Mouse (Mus musculus) limb, embryonic 13.5 days (tissue): Measurements from ENCODE around the gene Gm5152. TPM values are rescaled to one million over a fixed set of nuclear protein-coding genes. Genes with fewer than 3 reads are reported as not detected.
"Not testable (repeated sequence)": the region's sequence is repeated elsewhere in the genome, so short reads cannot be mapped to it uniquely, and the experiment has no call there.

Experiments
- ATAC-seq: fragments of 200-750 bp; cut with Nextera tagmentation; 2 replicates; pipeline ENCODE4 v1.8.0; 2017; ENCODE audit warnings: low read depth, moderate number of reproducible peaks, moderate TSS enrichment; ENCODE audit not compliant: low FRiP score
- H3K27ac ChIP-seq: fragments of 300-500 bp; sonication (generic); 2 replicates; pipeline ENCODE4 v1.5.1; 2015; ENCODE audit warnings: inconsistent platforms, mild to moderate bottlenecking, moderate library complexity
- H3K27me3 ChIP-seq: fragments of 300-500 bp; sonication (generic); 2 replicates; pipeline ENCODE4 v1.6.1; 2015; ENCODE audit warnings: mild to moderate bottlenecking, inconsistent platforms
- H3K36me3 ChIP-seq: fragments of 300-500 bp; sonication (generic); 2 replicates; pipeline ENCODE4 v1.6.1; 2015; ENCODE audit warnings: inconsistent platforms, mild to moderate bottlenecking, moderate library complexity
- H3K4me1 ChIP-seq: fragments of 300-500 bp; sonication (generic); 2 replicates; pipeline ENCODE4 v1.6.1; 2015; ENCODE audit warnings: inconsistent platforms
- H3K4me2 ChIP-seq: fragments of 300-500 bp; sonication (generic); replicated peaks from 2 replicates; pipeline ENCODE4 v1.6.1; 2015; ENCODE audit warnings: inconsistent platforms, mild to moderate bottlenecking, moderate library complexity
- H3K4me3 ChIP-seq: fragments of 300-500 bp; sonication (generic); 2 replicates; pipeline ENCODE4 v1.5.1; 2015; ENCODE audit warnings: moderate library complexity, mild to moderate bottlenecking, inconsistent platforms
- H3K9ac ChIP-seq: fragments of 300-500 bp; sonication (generic); 2 replicates; pipeline ENCODE4 v1.6.1; 2015; ENCODE audit warnings: mild to moderate bottlenecking, inconsistent platforms
- H3K9me3 ChIP-seq: fragments of 300-500 bp; sonication (generic); 2 replicates; pipeline ENCODE4 v1.6.1; 2016; ENCODE audit warnings: inconsistent platforms
- WGBS: fragments of 180-500 bp; shearing (Covaris S2); methylation state at CpG from one replicate; pipeline ENCODE4 v1.1.7; 2015; 5-methylcytosine and 5-hydroxymethylcytosine counted together
- polyA plus RNA-seq: library from polyadenylated mRNA; unstranded; fragments of >200 nt; fragmentation: Nextera tagmentation; extraction: Ambion mirVana; gene quantifications from 2 replicates; pipeline ENCODE4 v1.2.1, GENCODE M21; 2015

Gm5152 gene
- not detected in 2 replicates for polyA plus RNA-seq

GRCm38 (mm10) chr5:10246426-10246825, at the start of gene Gm5152:
TSS of gene Gm5152 (minus strand) at chr5:10246526.
- H3K36me3 ChIP-seq, H3K9ac ChIP-seq, H3K27ac ChIP-seq, H3K4me1 ChIP-seq, H3K4me2 ChIP-seq, H3K27me3 ChIP-seq, ATAC-seq, H3K9me3 ChIP-seq, H3K4me3 ChIP-seq: not testable (repeated sequence)
- no CpG with 5 or more reads among the region's 1 CpGs for WGBS

GRCm38 (mm10) chr5:10254768-10255167, 8.4 kb upstream of the Gm5152 start:
- not testable (repeated sequence) for H3K36me3 ChIP-seq, H3K4me2 ChIP-seq, H3K4me1 ChIP-seq, H3K9me3 ChIP-seq, H3K9ac ChIP-seq, H3K27me3 ChIP-seq, H3K4me3 ChIP-seq, H3K27ac ChIP-seq, ATAC-seq
- WGBS: 93% methylated on average over 1 of the region's 1 CpGs

GRCm38 (mm10) chr5:10245770-10246169, 556 bp downstream of the Gm5152 start:
- not testable (repeated sequence) for ATAC-seq, H3K4me1 ChIP-seq, H3K27ac ChIP-seq, H3K9ac ChIP-seq, H3K27me3 ChIP-seq, H3K9me3 ChIP-seq, H3K4me3 ChIP-seq, H3K36me3 ChIP-seq, H3K4me2 ChIP-seq

- not testable (repeated sequence) for H3K9ac ChIP-seq, H3K27ac ChIP-seq, H3K36me3 ChIP-seq, H3K9me3 ChIP-seq, ATAC-seq, H3K4me1 ChIP-seq, H3K4me2 ChIP-seq, H3K27me3 ChIP-seq, H3K4me3 ChIP-seq
- 85% methylated on average over 3 of the region's 3 CpGs for WGBS
These were observed 5.9 kb downstream of the Gm5152 start for GRCm38 (mm10) chr5:10240436-10240835.

GRCm38 (mm10) chr5:10220317-10220716, 26.0 kb downstream of the Gm5152 start:
- Histone ChIP-seq H3K9ac (no peak overlapping the region), H3K9me3 (no peaks in the 10 kb centered on the region), H3K4me1 (no peaks in the 10 kb centered on the region), H3K27ac (no peak overlapping the region), H3K4me3 (no peak overlapping the region), H3K36me3 (no peaks in the 10 kb centered on the region), H3K4me2 (no peak overlapping the region), H3K27me3 (no peaks in the 10 kb centered on the region)
- ATAC-seq: no peak

- Histone ChIP-seq H3K9ac (no peak overlapping the region), H3K27ac (no peak overlapping the region), H3K27me3 (no peaks in the 10 kb centered on the region), H3K4me1 (no peaks in the 10 kb centered on the region), H3K4me3 (no peak overlapping the region), H3K4me2 (no peak overlapping the region), H3K9me3 (no peaks in the 10 kb centered on the region), H3K36me3 (no peaks in the 10 kb centered on the region)
- WGBS: 89% methylated on average over 1 of the region's 1 CpGs
- ATAC-seq: no peak
These were observed 43.3 kb downstream of the Gm5152 start for GRCm38 (mm10) chr5:10203067-10203466.

GRCm38 (mm10) chr5:10196880-10197279, 49.4 kb downstream of the Gm5152 start:
- H3K27ac ChIP-seq: no peak overlapping the region
- H3K4me1 ChIP-seq: no peaks in the 10 kb centered on the region
- no peak overlapping the region for H3K9ac ChIP-seq
- H3K4me2 ChIP-seq: no peak overlapping the region
- H3K27me3 ChIP-seq: no peaks in the 10 kb centered on the region
- 78% methylated on average over 1 of the region's 1 CpGs for WGBS
- H3K9me3 ChIP-seq: no peaks in the 10 kb centered on the region
- ATAC-seq: no peak
- H3K4me3 ChIP-seq: no peak overlapping the region
- H3K36me3 ChIP-seq: no peaks in the 10 kb centered on the region
